ENCODE assay signal across 8 mouse cellular contexts in genomic region chrX:162901371-162902039, GRCm38 (mm10). TPM values are rescaled to one million over a fixed set of nuclear protein-coding genes. Genes with fewer than 3 reads are reported as not detected.
DNase-seq lines count a peak whose midpoint lies in the region; ATAC-seq and TF ChIP-seq lines count a peak whose summit lies in the region.

No protein-coding gene starts in this region.

- 33% methylated on average over 24 of the region's 25 CpGs for WGBS in forebrain, embryonic 10.5 days
- 21% methylated on average over 21 of the region's 25 CpGs for WGBS in lung, embryonic 16.5 days

- TF ChIP-seq EP300 in ES-Bruce4 (IDR thresholded peaks at IDR 0.05; ENCODE audit: insufficient read depth, low read depth, low read length) = no peak

- H3K27me3 ChIP-seq in ES-Bruce4 (ENCODE audit: control insufficient read depth, insufficient read depth, low read length, poor library complexity, severe bottlenecking) = no peaks in the 10 kb centered on the region
- H3K27me3 ChIP-seq in forebrain, embryonic 10.5 days (ENCODE audit: poor library complexity, severe bottlenecking) = peaks cover 49% of the 10 kb centered on the region
- no peaks in the 10 kb centered on the region for H3K27me3 ChIP-seq in lung, embryonic 16.5 days (ENCODE audit: control insufficient read depth, insufficient read depth, low read depth, low read length)

- no peak for TF ChIP-seq POLR2A in ES-Bruce4 (IDR thresholded peaks at IDR 0.05; ENCODE audit: insufficient read depth, low read length)
- no peak for TF ChIP-seq POLR2A in bone marrow macrophage, adult 2 months (IDR thresholded peaks at IDR 0.05; ENCODE audit: borderline replicate concordance, low read depth, low read length)

- peak overlapping the region; percentile 80 for H3K27ac ChIP-seq in ES-Bruce4 (ENCODE audit: insufficient read depth, low read length)
- H3K27ac ChIP-seq in bone marrow macrophage, adult 2 months (ENCODE audit: insufficient read depth, low read depth, low read length) = peak overlapping the region; percentile 85
- H3K27ac ChIP-seq in forebrain, embryonic 10.5 days = peak overlapping the region; percentile 84
- peak overlapping the region; percentile 89 for H3K27ac ChIP-seq in lung, embryonic 16.5 days (ENCODE audit: low read length)

- peak overlapping the region; percentile 75 for H3K9ac ChIP-seq in ES-Bruce4 (ENCODE audit: low read depth, poor library complexity, severe bottlenecking)
- peak overlapping the region; percentile 75 for H3K9ac ChIP-seq in lung, embryonic 16.5 days (ENCODE audit: low read length)

- peak; percentile 39 for DNase-seq in forebrain, embryonic 10.5 days (ENCODE audit: extremely low spot score, low spot score)
- DNase-seq in heart, postnatal 14 days = peak; percentile 49 to 51
- DNase-seq in kidney, postnatal 4 days = peak; percentile 65 to 74
- DNase-seq in thymus, postnatal 10 days (ENCODE audit: low spot score in 2 of 2) = peak; percentile 25

- H3K4me1 ChIP-seq in ES-Bruce4 (ENCODE audit: control insufficient read depth, insufficient read depth, low read length) = no peaks in the 10 kb centered on the region
- H3K4me1 ChIP-seq in bone marrow macrophage, adult 2 months (ENCODE audit: control insufficient read depth, insufficient read depth, low read length) = peaks cover 5% of the 10 kb centered on the region; the same call in 1 of the 2 replicates
- H3K4me1 ChIP-seq in forebrain, embryonic 10.5 days = peaks cover 10% of the 10 kb centered on the region; the same call in 1 of the 2 replicates
- no peaks in the 10 kb centered on the region for H3K4me1 ChIP-seq in lung, embryonic 16.5 days (replicated peaks; ENCODE audit: control insufficient read depth, insufficient read depth, low read length)

- H3K9me3 ChIP-seq in ES-Bruce4 (replicated peaks; ENCODE audit: control insufficient read depth, insufficient read depth, low read length, poor library complexity, severe bottlenecking) = no peaks in the 10 kb centered on the region
- H3K9me3 ChIP-seq in forebrain, embryonic 10.5 days = no peaks in the 10 kb centered on the region
- H3K9me3 ChIP-seq in lung, embryonic 16.5 days (ENCODE audit: control insufficient read depth, low read length) = no peaks in the 10 kb centered on the region

- intact Hi-C loops in heart, postnatal 14 days (cut with DNase I) = no loop called here

- H3K4me2 ChIP-seq in lung, embryonic 16.5 days (ENCODE audit: low read depth, low read length) = peak overlapping the region; percentile 63

- peak; percentile 94 for ATAC-seq in lung, embryonic 16.5 days (ENCODE audit: low read depth)
- peak; percentile 51 for ATAC-seq in neutrophil, adult 5-6 weeks (ENCODE audit: extremely low read depth, insufficient number of reproducible peaks, low FRiP score, poor library complexity, severe bottlenecking)

- peak overlapping the region; percentile 74 for H3K4me3 ChIP-seq in ES-Bruce4 (ENCODE audit: low read depth, low read length)
- H3K4me3 ChIP-seq in bone marrow macrophage, adult 2 months (ENCODE audit: insufficient read depth, low read length) = peak overlapping the region; percentile 78
- H3K4me3 ChIP-seq in forebrain, embryonic 10.5 days = peak overlapping the region; percentile 66
- H3K4me3 ChIP-seq in lung, embryonic 16.5 days (ENCODE audit: low read length) = peak overlapping the region; percentile 66

- no peak for TF ChIP-seq CTCF in ES-Bruce4 (IDR thresholded peaks at IDR 0.05; ENCODE audit: low read depth, low read length)
- TF ChIP-seq CTCF in bone marrow macrophage, adult 2 months (IDR thresholded peaks at IDR 0.05; ENCODE audit: low read depth, low read length) = no peak

- H3K36me3 ChIP-seq in ES-Bruce4 (ENCODE audit: control insufficient read depth, insufficient read depth, low read length, poor library complexity, severe bottlenecking) = no peaks in the 10 kb centered on the region
- H3K36me3 ChIP-seq in forebrain, embryonic 10.5 days (replicated peaks) = no peaks in the 10 kb centered on the region
- H3K36me3 ChIP-seq in lung, embryonic 16.5 days (ENCODE audit: control insufficient read depth, insufficient read depth, low read length) = no peaks in the 10 kb centered on the region

RNA-seq across cellular contexts. Expression of gene Ctps2, which starts 0.5 kb away (rescaled TPM):
- 47.9 and 50.8 TPM in 2 replicates for polyA plus RNA-seq in ES-Bruce4 (2011; ENCODE audit: insufficient read depth, insufficient read length, low read depth, missing spikeins)
- 85.6 and 86.8 TPM in 2 replicates for polyA plus RNA-seq in bone marrow macrophage, adult 2 months (2012; ENCODE audit: insufficient read depth, insufficient read length, missing spikeins)
- 62.5 and 65.3 TPM in 2 replicates for polyA plus RNA-seq in forebrain, embryonic 10.5 days (2016; fragmentation: Nextera tagmentation; extraction: Ambion mirVana)
- 10 to 100 TPM; 19.6 to 25.4 TPM for total RNA-seq in heart, postnatal 14 days (2021)
- 96.6 and 97.3 TPM in 2 replicates for polyA plus RNA-seq in lung, embryonic 16.5 days (2015; fragmentation: Nextera tagmentation; extraction: Ambion mirVana)
- 118 and 165 TPM in 2 replicates for total RNA-seq in neutrophil, adult 5-6 weeks (2017)

RNA-seq across cellular contexts. Expression of gene Syap1, which starts 13.3 kb away (rescaled TPM):
- polyA plus RNA-seq in ES-Bruce4 (2011; ENCODE audit: insufficient read depth, insufficient read length, low read depth, missing spikeins) = 25.2 and 26.2 TPM in 2 replicates
- 55.0 and 58.6 TPM in 2 replicates for polyA plus RNA-seq in bone marrow macrophage, adult 2 months (2012; ENCODE audit: insufficient read depth, insufficient read length, missing spikeins)
- polyA plus RNA-seq in forebrain, embryonic 10.5 days (2016; fragmentation: Nextera tagmentation; extraction: Ambion mirVana) = 19.4 and 20.3 TPM in 2 replicates
- 10 to 100 TPM; 32.1 to 32.8 TPM for total RNA-seq in heart, postnatal 14 days (2021)
- polyA plus RNA-seq in lung, embryonic 16.5 days (2015; fragmentation: Nextera tagmentation; extraction: Ambion mirVana) = 40.8 and 45.9 TPM in 2 replicates
- 66.9 and 75.7 TPM in 2 replicates for total RNA-seq in neutrophil, adult 5-6 weeks (2017)

Comparison
In these comparisons a context has a peak if more than half of its experiments do, and no peak if none do; other contexts are left out.
1. Peak in every context shown above with its lines: DNase-seq, ATAC-seq, H3K4me3 ChIP-seq and H3K27ac ChIP-seq.